Mouse (Mus musculus) spleen, adult 12 weeks (tissue): ENCODE measurements around the gene Cdyl2.

Experiments
- DNase-seq: peaks from one replicate; pipeline ENCODE4 v3.0.0; 2022; ENCODE audit warnings: low spot score

Cdyl2 gene

GRCm38 (mm10) chr8:116621158-116621961 is 111.4 kb downstream of the Cdyl2 start:
- no peak for DNase-seq

- DNase-seq: no peak
Measured at GRCm38 (mm10) chr8:116619686-116620320, 113.0 kb downstream of the Cdyl2 start.

GRCm38 (mm10) chr8:116619221-116619620 is 113.6 kb downstream of the Cdyl2 start:
- DNase-seq: no peak

GRCm38 (mm10) chr8:116618797-116619196 is 114.0 kb downstream of the Cdyl2 start:
- no peak for DNase-seq

GRCm38 (mm10) chr8:116617891-116618290 is 114.9 kb downstream of the Cdyl2 start:
- DNase-seq: no peak

GRCm38 (mm10) chr8:116616369-116616768 is 116.4 kb downstream of the Cdyl2 start:
- DNase-seq: no peak

- no peak for DNase-seq
Measured at GRCm38 (mm10) chr8:116614901-116615300, 117.9 kb downstream of the Cdyl2 start.

- DNase-seq: no peak
Measured at GRCm38 (mm10) chr8:116606171-116606570, 126.6 kb downstream of the Cdyl2 start.

GRCm38 (mm10) chr8:116602806-116603205 is 130.0 kb downstream of the Cdyl2 start:
- DNase-seq: no peak

- DNase-seq: no peak
Measured at GRCm38 (mm10) chr8:116599728-116600127, 133.1 kb downstream of the Cdyl2 start.

- DNase-seq: no peak
Measured at GRCm38 (mm10) chr8:116591226-116591625, 141.6 kb downstream of the Cdyl2 start.

GRCm38 (mm10) chr8:116590546-116590945 is 142.2 kb downstream of the Cdyl2 start:
- DNase-seq: no peak

GRCm38 (mm10) chr8:116590106-116590505 is 142.7 kb downstream of the Cdyl2 start:
- DNase-seq: no peak

- DNase-seq: peak; percentile 41
Measured at GRCm38 (mm10) chr8:116587616-116588468, 144.9 kb downstream of the Cdyl2 start.

GRCm38 (mm10) chr8:116581318-116582019 is 151.3 kb downstream of the Cdyl2 start:
- no peak for DNase-seq

GRCm38 (mm10) chr8:116576732-116577131 is 156.1 kb downstream of the Cdyl2 start:
- DNase-seq: no peak

GRCm38 (mm10) chr8:116573085-116573484 is 159.7 kb downstream of the Cdyl2 start:
- DNase-seq: no peak

GRCm38 (mm10) chr8:116552778-116553177 is 180.0 kb downstream of the Cdyl2 start:
- DNase-seq: no peak

- no peak for DNase-seq
Measured at GRCm38 (mm10) chr8:116552255-116552654, 180.5 kb downstream of the Cdyl2 start.

- DNase-seq: no peak
Measured at GRCm38 (mm10) chr8:116543366-116543765, 189.4 kb downstream of the Cdyl2 start.

GRCm38 (mm10) chr8:116542842-116543241 is 189.9 kb downstream of the Cdyl2 start:
- DNase-seq: no peak

GRCm38 (mm10) chr8:116540136-116540535 is 192.7 kb downstream of the Cdyl2 start:
- no peak for DNase-seq
